Mouse (Mus musculus): Measurements from ENCODE around the gene P4ha2. TPM values are rescaled to one million over a fixed set of nuclear protein-coding genes. Genes with fewer than 3 reads are reported as not detected.

Gene P4ha2
- polyA plus RNA-seq, 1 experiment: 3.3 TPM

GRCm38 (mm10) chr11:54160920-54161319 lies 61.0 kb downstream of the P4ha2 start:
- WGBS: 54% methylated on average over 2 of the region's 2 CpGs
- DNase-seq (ENCODE audit: low read depth, low spot score): no peak

DNA sequence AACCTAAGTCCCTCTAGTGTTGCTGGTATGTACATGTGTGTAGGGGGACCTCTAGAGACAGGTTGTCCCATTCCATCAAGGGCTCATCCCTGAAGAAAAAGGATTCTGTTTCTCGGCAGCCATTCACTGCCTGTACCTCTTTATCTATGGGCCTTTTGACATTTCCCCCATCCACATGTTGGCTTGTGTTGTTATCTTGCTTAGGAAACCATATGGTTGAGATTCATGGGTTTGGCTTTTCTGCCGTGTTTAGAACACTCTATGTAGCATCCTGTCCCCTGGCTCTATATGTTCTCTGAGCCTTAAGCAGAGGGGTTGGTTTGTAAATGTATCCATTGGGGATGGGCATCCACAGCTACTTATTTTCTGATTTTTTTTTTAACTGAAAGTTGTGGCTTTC lies 61.6 kb downstream of the P4ha2 start:
- 82% methylated on average over 2 of the region's 2 CpGs for WGBS

DNA sequence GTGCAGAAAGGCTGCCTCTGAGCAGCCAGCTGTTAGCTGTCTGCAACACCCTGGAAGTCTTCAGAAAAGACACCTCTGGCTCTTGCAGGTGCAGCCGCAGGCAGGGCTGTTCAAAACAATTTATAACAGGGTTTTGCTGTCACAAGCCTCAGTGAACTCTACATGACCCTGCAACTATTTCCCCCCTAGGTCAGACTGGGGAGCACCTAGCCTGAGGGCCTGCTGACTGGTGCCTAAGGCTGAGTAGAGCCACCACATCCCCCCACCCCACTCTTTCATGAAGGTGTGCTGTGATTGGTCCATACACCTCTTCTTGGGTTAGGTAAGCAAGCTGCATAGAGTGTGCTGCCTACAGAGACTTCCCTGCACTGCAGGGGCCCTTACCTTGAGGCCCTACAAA lies 63.1 kb downstream of the P4ha2 start:
- DNase-seq (ENCODE audit: low read depth, low spot score): no peak
- 23% methylated on average over 1 of the region's 1 CpGs for WGBS

More for the DNA sequence above, 61.6 kb downstream of the P4ha2 start:
- DNase-seq (ENCODE audit: low read depth, low spot score): no peak

DNA sequence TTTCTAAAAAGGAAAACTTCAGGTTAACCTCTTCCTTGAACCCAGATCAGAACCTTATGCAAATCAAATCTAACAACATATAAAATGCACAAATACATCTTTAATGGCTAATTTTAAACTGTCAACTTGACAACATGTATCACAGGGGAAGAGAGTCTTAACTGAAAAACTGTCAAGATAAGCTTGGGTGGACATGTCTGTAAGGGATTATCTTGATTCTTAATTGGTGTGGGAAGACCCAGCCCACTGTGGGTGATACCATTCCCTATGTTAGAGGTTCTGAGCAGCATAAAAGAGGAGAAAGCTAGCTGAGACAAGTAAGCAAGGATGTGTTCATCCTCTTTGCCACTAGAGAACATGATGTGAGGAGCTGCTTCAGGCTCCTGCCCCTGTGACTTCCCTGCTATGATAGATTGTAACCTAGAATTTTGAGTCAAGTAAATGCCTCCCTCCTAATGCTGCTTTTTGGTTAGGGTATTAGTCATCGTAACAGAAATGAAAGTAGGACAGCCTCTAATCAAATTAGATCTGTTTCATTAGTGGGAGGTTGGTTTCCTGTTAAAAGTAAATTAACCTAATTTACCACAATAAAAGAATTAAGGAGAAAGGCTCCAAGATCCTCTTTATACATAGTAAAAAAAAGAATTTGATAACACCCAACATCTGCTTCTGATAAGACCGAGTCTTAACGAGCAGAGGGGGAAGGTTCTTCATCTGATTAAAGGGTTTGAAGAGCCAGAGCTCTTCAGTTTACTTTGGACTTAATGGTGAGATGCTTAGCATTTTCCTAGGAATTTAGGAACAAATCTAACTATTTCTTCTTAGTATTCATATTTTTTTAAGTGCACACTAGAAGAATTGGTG lies 69.8 kb downstream of the P4ha2 start:
- 43% methylated on average over 3 of the region's 3 CpGs for WGBS
- DNase-seq (ENCODE audit: low read depth, low spot score): no peak

GRCm38 (mm10) chr11:54171175-54171574 lies 71.3 kb downstream of the P4ha2 start:
- 55% methylated on average over 2 of the region's 2 CpGs for WGBS
- no peak for DNase-seq (ENCODE audit: low read depth, low spot score)

DNA sequence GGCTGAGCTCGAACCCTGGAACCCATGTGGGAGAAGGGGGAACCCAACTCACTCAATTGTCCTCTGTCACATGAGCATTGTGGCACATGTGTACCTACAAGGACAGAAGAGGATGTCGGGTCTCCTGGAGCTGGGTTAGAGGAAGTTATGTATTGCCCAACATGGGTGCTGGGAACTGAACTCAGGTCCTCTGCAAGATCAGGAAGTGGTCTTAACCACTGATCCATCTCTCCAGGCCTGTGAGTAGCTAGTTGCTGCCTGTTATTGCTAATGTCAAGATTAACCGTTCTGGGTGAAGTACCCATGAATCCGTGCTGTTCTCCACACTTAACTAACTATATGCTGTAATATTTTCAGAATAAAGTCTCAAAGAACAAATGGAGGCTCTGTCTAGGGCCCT lies 74.3 kb downstream of the P4ha2 start:
- no peak for DNase-seq (ENCODE audit: low read depth, low spot score)
- WGBS: 85% methylated on average over 4 of the region's 4 CpGs

DNA sequence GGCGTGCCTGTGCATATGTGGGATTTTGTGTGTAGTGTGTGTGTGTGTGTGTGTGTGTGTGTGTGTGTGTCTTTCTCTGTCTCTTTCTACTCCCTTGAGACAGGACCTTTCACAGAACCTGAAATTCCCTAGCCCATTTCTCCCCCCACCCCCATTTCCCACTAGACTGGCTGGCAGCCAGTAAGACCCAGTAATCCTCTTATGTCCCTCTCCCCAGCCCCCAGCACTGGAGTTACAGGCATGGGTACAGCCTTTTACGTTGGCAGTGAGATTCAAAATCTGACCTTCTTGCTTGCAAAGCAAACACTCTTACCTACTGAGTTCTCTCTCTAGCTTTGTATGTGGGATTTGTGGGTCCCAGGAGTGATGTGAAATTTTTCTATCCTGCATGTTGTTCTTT lies 75.0 kb downstream of the P4ha2 start:
- DNase-seq (ENCODE audit: low read depth, low spot score): no peak
- WGBS: 51% methylated on average over 2 of the region's 2 CpGs

Other genes with a start within 250 kb of the P4ha2 start
- 15.6 and 19.5 TPM in 2 replicates for gene Gm12216, start 240.8 kb upstream of the P4ha2 start, polyA plus RNA-seq (2012; rRNA removed)
- gene Slc22a5, start 208.4 kb upstream of the P4ha2 start, polyA plus RNA-seq (2012; rRNA removed): 29.0 and 47.8 TPM in 2 replicates
- 11.8 and 14.2 TPM in 2 replicates for gene Slc22a21, start 119.8 kb upstream of the P4ha2 start, polyA plus RNA-seq (2012; rRNA removed)
- gene Slc22a4, start 72.0 kb upstream of the P4ha2 start, polyA plus RNA-seq (2012; rRNA removed): 8.6 and 20.6 TPM in 2 replicates
- 20.1 and 23.6 TPM in 2 replicates for gene Pdlim4, start 31.1 kb upstream of the P4ha2 start, polyA plus RNA-seq (2012; rRNA removed)
- gene Csf2, start 149.6 kb downstream of the P4ha2 start, polyA plus RNA-seq (2012; rRNA removed): 0.15 and 0.21 TPM in 2 replicates
- not detected in 2 replicates for gene Il3, start 167.2 kb downstream of the P4ha2 start, polyA plus RNA-seq (2012; rRNA removed)
- gene Acsl6, start 203.7 kb downstream of the P4ha2 start, polyA plus RNA-seq (2012; rRNA removed): 0.53 and 2.0 TPM in 2 replicates

Measured in large intestine, adult 2 months (tissue).